Mouse (Mus musculus) layer of hippocampus, postnatal 36 days (tissue): ENCODE measurements at regions not wholly inside any gene's neighbourhood (a gene's known extent, or its start where the extent isn't known, plus 50 kb on each side); places are given as distances from the start of the nearest gene placed in this dataset.

Experiments used
- DNase-seq, 2 experiments: peaks; one replicate each; pipeline ENCODE4 v3.0.0; 2022
- microRNA-seq, 2 experiments: library from miRNA; unstranded; fragments of <30 nt; microRNA quantifications; one replicate each; pipeline ENCODE4 v1.2.0; 2021

DNA sequence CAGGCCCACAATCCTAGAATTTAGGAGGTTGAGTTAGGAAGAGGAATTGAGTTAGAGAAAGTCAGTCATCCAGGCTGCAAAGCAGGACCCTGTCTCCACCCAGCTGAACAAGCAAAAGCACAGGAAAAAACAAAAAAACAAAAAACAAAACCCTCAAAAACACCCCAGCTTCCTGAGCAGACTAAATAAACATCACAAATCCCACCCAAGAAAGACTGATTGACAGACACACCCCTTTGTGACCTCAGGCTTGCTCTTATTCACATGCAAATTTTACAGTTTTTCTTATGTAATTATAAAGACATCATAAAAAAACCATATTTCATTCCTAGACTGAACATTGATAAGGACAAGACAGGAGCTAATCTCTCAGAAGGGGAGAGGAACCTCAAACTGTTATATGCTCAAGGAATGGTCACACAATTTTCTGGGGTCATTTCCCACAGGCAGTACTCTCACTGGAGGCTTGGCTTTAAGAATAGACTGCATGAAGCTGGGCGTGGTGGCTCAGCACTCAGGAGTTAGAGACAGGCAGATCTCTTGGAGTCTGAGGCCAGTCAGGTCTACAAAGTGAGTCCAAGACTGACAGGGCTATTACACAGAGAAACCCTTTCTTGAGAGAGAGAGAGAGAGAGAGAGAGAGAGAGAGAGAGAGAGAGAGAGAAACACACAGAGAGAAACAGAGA, 73.8 kb upstream of the Marcks start:
- no peak for DNase-seq

DNA sequence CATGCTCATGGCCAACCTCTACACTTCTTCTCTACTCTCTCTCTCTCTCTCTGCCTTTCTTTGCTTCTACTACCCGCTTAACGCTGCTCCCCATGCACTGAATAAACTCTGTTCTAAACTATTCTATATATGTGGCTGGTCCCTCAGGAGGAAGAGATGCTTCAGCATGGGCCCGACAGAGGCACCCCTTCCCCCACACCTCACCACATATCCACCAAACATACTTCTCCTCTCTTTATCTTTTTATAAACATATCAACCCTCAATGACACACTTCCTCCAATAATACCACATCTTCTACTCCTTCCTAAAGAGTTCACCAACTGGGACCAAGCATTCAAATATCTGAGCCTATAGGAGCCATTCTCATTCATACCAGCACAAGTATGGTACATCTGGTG, 72.6 kb upstream of the Marcks start:
- no peak for DNase-seq

DNA sequence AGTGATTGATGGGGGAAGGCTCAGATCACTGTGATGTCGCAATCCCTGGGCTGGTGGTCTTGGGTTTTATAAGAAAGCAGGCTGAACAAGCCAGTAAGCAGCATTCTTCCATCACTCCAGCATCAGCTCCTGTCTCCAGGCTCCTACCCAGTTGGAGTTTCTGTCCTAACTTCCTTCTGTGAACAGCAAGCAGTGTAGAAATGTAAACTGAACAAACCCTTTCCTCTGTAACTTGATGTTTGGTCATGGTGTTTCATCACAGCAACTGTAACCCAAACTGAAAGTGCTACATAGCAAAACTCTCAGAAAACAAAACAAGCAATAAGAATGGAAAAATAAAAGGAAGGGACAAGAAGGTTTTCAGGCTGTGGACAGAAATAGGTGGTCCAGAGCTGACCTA, 71.5 kb upstream of the Marcks start:
- DNase-seq = no peak

DNA sequence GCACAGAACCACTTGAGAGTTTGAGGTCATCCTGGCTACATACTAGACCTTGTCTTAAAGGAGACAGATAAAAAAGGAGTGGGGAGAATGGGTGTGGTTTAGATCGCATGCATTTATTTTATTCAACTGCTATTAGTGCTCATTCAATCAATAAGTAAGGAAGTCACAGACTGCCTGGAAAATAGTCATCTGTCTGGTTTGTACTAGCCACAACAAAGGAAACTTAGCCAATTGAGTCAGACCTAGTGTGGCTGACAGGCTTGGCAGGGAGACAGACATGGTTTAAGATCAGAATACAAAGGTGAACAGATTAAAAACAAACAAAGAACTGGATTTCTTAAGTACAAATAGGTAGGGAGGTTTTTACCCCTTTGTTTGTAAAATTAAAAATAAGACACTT, 68.3 kb upstream of the Marcks start:
- no peak for DNase-seq

DNA sequence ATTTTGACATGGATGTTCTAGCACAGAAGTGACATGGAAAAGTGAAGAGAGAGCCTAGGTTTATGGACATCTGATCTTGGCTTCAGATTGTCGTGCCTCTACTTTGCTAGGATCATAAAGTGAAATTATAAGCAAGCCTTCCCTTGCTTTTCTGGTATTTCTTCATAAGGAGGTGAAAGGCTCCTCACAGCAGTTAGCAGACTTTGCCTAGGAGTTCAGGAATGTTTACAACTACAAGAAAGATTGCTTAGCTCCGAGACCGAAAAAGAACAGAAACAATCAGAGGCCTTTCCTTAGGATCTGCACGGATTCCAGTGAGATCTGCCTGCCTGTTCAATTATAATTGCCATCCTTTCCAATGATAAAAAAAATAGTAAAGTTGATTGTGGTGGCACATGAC, 67.8 kb upstream of the Marcks start:
- no peak for DNase-seq

DNA sequence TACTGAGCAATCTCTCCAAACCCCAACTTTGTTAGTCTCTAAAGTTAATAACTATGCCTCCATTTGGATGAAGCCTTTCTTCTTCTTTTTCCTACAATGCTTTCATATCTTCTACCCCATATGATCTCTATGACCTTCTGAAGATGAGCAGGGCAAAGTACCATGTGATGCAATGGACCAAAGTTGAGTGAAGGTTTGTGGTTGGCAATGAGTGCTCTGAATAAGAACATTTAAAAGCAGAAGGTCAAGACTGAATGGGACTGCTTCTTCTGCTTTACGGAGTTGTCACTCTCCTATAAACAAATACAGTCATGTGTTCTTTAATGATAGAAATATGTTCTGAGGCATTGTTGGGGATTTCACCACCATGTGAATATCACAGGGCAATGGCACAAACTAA, 65.0 kb upstream of the Marcks start:
- DNase-seq = no peak

DNA sequence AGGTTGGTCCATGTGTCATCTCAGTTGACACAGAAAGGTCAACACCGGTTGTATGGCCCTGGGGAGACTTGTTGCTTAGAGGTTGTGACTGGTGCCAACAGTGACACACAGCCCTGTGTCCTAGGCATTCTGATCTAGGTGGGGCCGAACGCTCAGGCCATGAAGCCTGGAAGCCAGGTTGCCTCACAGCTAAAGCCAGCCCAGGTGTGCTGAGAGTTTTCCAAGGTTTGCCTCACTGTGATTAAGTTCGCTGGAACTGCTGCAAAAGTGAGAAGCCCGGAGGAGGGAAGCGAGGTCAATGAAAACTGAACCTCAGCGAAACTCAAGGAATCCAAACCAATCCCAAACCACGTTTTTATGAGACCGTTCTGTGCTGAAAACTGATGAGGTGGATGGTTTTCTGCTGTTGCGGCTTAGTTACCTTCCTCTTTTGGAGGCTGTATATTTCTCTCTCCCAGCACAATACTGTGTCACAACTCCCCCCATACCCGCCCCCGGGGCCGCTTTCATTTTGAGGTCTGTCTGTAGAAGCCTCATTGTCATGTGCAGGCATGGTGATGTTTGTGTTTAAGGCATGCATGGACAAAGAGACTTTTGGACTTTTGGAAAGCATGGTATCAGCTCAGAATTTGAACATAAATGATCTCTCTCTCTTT, 56.2 kb upstream of the Marcks start:
- DNase-seq = no peak

DNA sequence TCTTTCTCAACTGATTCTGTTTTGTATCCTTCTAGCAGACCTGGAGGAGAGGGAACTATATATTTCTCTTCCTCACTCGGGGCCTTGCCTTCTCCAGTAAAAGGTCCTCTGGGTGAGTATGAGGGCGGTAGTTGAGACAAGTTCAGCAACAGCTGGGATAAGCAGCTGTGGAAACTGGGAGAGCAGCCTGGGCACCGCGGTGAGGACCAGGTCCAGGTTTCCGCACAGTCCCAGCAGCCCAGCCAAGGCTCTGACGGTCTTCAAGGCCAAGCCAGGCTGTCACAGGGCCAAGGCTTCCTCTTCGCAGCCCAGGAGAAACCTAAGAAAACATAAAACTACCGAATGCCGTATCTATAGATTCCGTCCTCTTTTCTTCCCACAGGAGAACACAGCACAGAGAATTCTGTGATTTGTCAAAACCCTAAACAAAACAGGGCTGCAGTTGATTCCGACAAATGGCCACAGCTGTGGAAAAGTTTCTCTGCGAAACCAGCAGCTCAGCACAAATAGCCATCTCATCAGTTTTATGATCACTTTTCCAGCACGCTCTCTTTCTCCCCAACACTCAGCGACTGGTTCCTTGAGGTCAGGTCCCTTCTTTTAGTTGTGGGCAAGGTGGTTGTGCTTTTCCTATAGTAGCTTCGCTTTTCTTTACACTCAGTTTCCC, 55.5 kb upstream of the Marcks start:
- DNase-seq = no peak

DNA sequence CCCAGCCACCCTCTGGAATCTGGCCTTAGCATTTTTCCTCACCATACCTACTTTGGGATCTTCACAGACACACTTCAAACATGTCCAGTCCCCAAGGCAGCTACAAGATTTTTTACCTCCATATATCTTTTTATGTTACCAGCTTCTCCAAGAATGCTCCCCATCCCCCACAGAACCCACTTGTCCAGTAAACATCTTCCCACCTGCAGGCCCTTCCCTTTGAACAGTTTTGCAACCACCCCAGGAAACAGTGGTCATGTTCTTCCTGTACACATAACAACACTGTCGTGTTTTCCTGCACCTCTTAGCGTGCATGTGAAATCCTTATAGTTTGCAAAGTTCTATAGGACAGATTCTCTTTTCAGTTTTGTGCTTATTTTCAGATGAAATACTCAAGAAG, 53.9 kb upstream of the Marcks start:
- no peak for DNase-seq

DNA sequence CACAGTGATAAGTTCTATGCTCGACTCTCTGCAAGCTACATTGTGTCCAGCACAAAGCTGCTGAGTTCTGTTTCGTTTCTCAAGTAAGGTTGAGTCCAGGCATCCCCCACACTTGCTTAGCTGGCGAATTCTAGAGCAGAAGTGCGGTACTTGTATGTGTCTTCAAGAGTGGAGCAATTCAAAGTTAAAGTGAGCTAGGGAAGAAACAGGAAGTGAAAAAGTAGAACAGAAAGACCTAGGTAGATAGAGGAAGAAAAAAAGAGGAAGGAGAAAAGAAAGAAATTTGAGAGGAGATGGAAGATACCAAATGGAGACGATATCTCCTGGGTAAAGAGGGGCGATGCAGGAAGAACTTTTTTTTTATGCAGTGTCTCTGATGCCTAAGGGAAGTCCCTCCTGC, 51.4 kb upstream of the Marcks start:
- no peak for DNase-seq

Small RNA genes in the stretch of these regions (microRNA-seq; reads per million reads assigned to microRNA genes)
- gene Gm24710 = 0 reads per million in 2 experiments
